Mouse (Mus musculus) splenic B cell, adult 2 months (primary cell): ENCODE measurements at regions not wholly inside any gene's neighbourhood (a gene's known extent, or its start where the extent isn't known, plus 50 kb on each side); places are given as distances from the start of the nearest gene placed in this dataset.

ENCODE experiments used
- DNase-seq: peaks from one replicate; pipeline ENCODE4 v3.0.0-alpha.2; 2011; ENCODE audit warnings: low read depth, low spot score
- H3K27me3 ChIP-seq: 2 replicates; pipeline ENCODE4 v1.6.1; 2012; ENCODE audit warnings: mild to moderate bottlenecking, low read length, moderate library complexity, mixed read lengths; ENCODE audit not compliant: control insufficient read depth, poor library complexity, insufficient read depth, severe bottlenecking
- H3K36me3 ChIP-seq: 2 replicates; pipeline ENCODE4 v1.6.1; 2012; ENCODE audit warnings: mild to moderate bottlenecking, low read length, moderate library complexity, mixed read lengths; ENCODE audit not compliant: control insufficient read depth, poor library complexity, insufficient read depth, severe bottlenecking

- Histone ChIP-seq H3K27me3 (no peaks in the 10 kb centered on the region), H3K36me3 (no peaks in the 10 kb centered on the region)
- DNase-seq, result peak; percentile 37
These were observed 178.5 kb downstream of the Gadd45g start for GRCm38 (mm10) chr13:52024832-52025481.

GRCm38 (mm10) chr13:52025482-52025848 is 179.0 kb downstream of the Gadd45g start:
- Histone ChIP-seq H3K36me3 (no peaks in the 10 kb centered on the region), H3K27me3 (no peaks in the 10 kb centered on the region)
- no peak for DNase-seq

- DNase-seq, result peak; percentile 75
These were observed 179.8 kb downstream of the Gadd45g start for GRCm38 (mm10) chr13:52026291-52026690.

GRCm38 (mm10) chr13:52029868-52030422 is 183.5 kb downstream of the Gadd45g start:
- no peaks in the 10 kb centered on the region for H3K36me3 ChIP-seq
- H3K27me3 ChIP-seq, result no peaks in the 10 kb centered on the region
- DNase-seq, result no peak

More at GRCm38 (mm10) chr13:52026291-52026690, 179.8 kb downstream of the Gadd45g start:
- no peaks in the 10 kb centered on the region for H3K36me3 ChIP-seq
- H3K27me3 ChIP-seq, result no peaks in the 10 kb centered on the region

GRCm38 (mm10) chr13:52031465-52031864 is 185.0 kb downstream of the Gadd45g start:
- Histone ChIP-seq H3K36me3 (no peaks in the 10 kb centered on the region), H3K27me3 (no peaks in the 10 kb centered on the region)
- DNase-seq, result peak; percentile 64

GRCm38 (mm10) chr13:52035731-52036130 is 189.3 kb downstream of the Gadd45g start:
- DNase-seq, result peak; percentile 60
- Histone ChIP-seq H3K36me3 (no peaks in the 10 kb centered on the region), H3K27me3 (no peaks in the 10 kb centered on the region)

GRCm38 (mm10) chr13:52036351-52036750 is 189.9 kb downstream of the Gadd45g start:
- Histone ChIP-seq H3K27me3 (no peaks in the 10 kb centered on the region), H3K36me3 (no peaks in the 10 kb centered on the region)
- DNase-seq, result peak; percentile 76

GRCm38 (mm10) chr13:52037218-52037617 is 190.7 kb downstream of the Gadd45g start:
- DNase-seq, result no peak
- H3K27me3 ChIP-seq, result no peaks in the 10 kb centered on the region

GRCm38 (mm10) chr13:52041467-52042421 is 195.3 kb downstream of the Gadd45g start:
- DNase-seq, result peak; percentile 25
- H3K27me3 ChIP-seq, result no peaks in the 10 kb centered on the region
- no peaks in the 10 kb centered on the region for H3K36me3 ChIP-seq

More at GRCm38 (mm10) chr13:52037218-52037617, 190.7 kb downstream of the Gadd45g start:
- no peaks in the 10 kb centered on the region for H3K36me3 ChIP-seq

- no peaks in the 10 kb centered on the region for H3K27me3 ChIP-seq
- DNase-seq, result no peak
- no peaks in the 10 kb centered on the region for H3K36me3 ChIP-seq
These were observed 196.4 kb downstream of the Gadd45g start for GRCm38 (mm10) chr13:52042867-52043266.

- Histone ChIP-seq H3K27me3 (no peaks in the 10 kb centered on the region), H3K36me3 (no peaks in the 10 kb centered on the region)
- DNase-seq, result no peak
These were observed 197.4 kb downstream of the Gadd45g start for GRCm38 (mm10) chr13:52043916-52044315.

- no peak for DNase-seq
- H3K36me3 ChIP-seq, result no peaks in the 10 kb centered on the region
- H3K27me3 ChIP-seq, result no peaks in the 10 kb centered on the region
These were observed 198.9 kb downstream of the Gadd45g start for GRCm38 (mm10) chr13:52045349-52045748.

- Histone ChIP-seq H3K27me3 (no peaks in the 10 kb centered on the region), H3K36me3 (no peaks in the 10 kb centered on the region)
- no peak for DNase-seq
These were observed 199.5 kb downstream of the Gadd45g start for GRCm38 (mm10) chr13:52046020-52046419.

- no peaks in the 10 kb centered on the region for H3K27me3 ChIP-seq
- no peak for DNase-seq
- no peaks in the 10 kb centered on the region for H3K36me3 ChIP-seq
These were observed 200.2 kb downstream of the Gadd45g start for GRCm38 (mm10) chr13:52046700-52047099.

- DNase-seq, result no peak
- no peaks in the 10 kb centered on the region for H3K27me3 ChIP-seq
- no peaks in the 10 kb centered on the region for H3K36me3 ChIP-seq
These were observed 201.5 kb downstream of the Gadd45g start for GRCm38 (mm10) chr13:52047937-52048336.
